Mouse (Mus musculus) left cerebral cortex, adult 2 months (tissue): ENCODE data around the gene Sin3b. TPM values are rescaled to one million over a fixed set of nuclear protein-coding genes. Genes with fewer than 3 reads are reported as not detected.
"Not testable (repeated sequence)": the region's sequence is repeated elsewhere in the genome, so short reads cannot be mapped to it uniquely, and the experiment has no call there.

Experiments
- DNase-seq, 2 experiments: peaks; one replicate each; pipeline ENCODE4 v3.0.0; 2021 to 2022; ENCODE audit warnings: low spot score in 2 of 2, mixed read lengths in 1 of 2; ENCODE audit errors: extremely low spot score in 1 of 2
- H3K27ac ChIP-seq: fragments of 200-600 bp; 2 replicates; pipeline ENCODE4 v1.8.1; 2022
- H3K4me3 ChIP-seq: fragments of 200-600 bp; 2 replicates; pipeline ENCODE4 v1.8.1; 2022
- CTCF ChIP-seq: fragments of 200-600 bp; IDR thresholded peaks from 2 replicates; pipeline ENCODE4 v1.8.1; 2022; ENCODE audit warnings: antibody characterized with exemption, mild to moderate bottlenecking, moderate library complexity
- intact Hi-C: fragments of 180-260 bp; cut with DNase I; formaldehyde crosslinking; loops from one replicate; pipeline ENCODE4 v1.15.1; 2025
- long read RNA-seq, 2 experiments: library from polyadenylated mRNA; stranded (forward); transcript quantifications; one replicate each; pipeline ENCODE4 v2.0.0; 2021; ENCODE audit warnings: borderline mapping rate in 2 of 2
- total RNA-seq, 2 experiments: library from RNA; stranded (reverse); gene quantifications; 2 replicates each; pipeline ENCODE4 v1.2.3; 2021

Gene Sin3b
- total RNA-seq, result 100 to 1,000 TPM; 148 to 162 TPM
- long read RNA-seq, experiment 1, full-length matches to known transcripts, result 61 of 85 reads
- long read RNA-seq, experiment 1, partial matches to known transcripts, result 16 of 85 reads
- long read RNA-seq, experiment 1, other reads (novel, unspliced or antisense), result 8 of 85 reads
- long read RNA-seq, experiment 2, full-length matches to known transcripts, result 40 of 53 reads
- long read RNA-seq, experiment 2, partial matches to known transcripts, result 8 of 53 reads
- long read RNA-seq, experiment 2, other reads (novel, unspliced or antisense), result 5 of 53 reads

DNA sequence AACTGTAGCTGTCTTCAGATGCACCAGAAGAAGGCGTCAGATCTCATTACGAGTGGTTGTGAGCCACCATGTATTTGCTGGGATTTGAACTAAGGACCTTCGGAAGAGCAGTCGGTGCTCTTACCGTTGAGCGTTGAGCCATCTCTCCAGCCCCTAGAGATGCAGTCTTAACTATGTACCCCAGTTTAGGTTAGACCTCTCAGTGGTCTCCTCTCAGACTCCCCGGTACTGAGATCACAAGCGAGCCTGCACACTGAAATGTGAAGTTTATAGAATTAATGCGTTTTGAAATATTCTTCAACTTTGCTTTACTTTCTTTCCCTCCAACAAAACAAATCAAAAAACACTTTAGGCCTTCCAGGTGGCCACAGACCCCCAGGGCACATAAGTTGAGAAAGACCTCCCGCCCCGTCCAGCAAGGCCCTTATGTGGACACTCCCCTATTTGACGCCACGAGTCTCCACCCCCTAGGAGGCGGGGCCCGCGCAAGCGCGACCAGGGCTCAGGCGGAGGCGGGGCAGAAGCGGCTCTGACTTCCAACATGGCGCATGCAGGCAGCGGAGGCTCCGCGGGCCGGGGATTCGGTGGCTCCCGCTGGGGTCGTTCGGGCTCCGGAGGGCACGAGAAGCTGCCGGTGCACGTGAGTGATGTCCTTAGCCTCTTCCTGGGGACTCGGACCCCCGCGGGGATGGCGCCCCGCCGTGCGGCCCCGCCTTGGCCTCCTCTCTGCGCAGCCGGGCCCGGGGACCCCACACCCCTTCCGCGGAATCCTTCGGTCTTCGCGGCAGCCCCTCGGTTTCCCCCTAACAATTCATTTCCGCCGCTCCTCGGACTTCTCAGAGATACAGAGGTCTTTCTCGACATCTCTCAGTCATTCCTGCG, at the start of gene Sin3b:
Gene Sin3b, plus strand, starts transcription at position 517 of the 882 bp plus-strand sequence.
- DNase-seq, result peak; percentile 93 to 94
- Histone ChIP-seq H3K27ac (peak within 1 kb of the TSS; percentile 88), H3K4me3 (peak within 1 kb of the TSS; percentile 89)
- no peak for TF ChIP-seq CTCF
- intact Hi-C loops, result no loop called here

GRCm38 (mm10) chr8:72674184-72674583, 48.9 kb upstream of the Sin3b start:
- H3K4me3 ChIP-seq, result no peak overlapping the region
- no peak overlapping the region for H3K27ac ChIP-seq
- intact Hi-C loops, result no loop called here
- TF ChIP-seq CTCF, result peak; percentile 27
- DNase-seq, result no peak

- no peak for TF ChIP-seq CTCF
- intact Hi-C loops, result no loop called here
- DNase-seq, result no peak
These were observed 46.6 kb upstream of the Sin3b start for GRCm38 (mm10) chr8:72676436-72676835.

DNA sequence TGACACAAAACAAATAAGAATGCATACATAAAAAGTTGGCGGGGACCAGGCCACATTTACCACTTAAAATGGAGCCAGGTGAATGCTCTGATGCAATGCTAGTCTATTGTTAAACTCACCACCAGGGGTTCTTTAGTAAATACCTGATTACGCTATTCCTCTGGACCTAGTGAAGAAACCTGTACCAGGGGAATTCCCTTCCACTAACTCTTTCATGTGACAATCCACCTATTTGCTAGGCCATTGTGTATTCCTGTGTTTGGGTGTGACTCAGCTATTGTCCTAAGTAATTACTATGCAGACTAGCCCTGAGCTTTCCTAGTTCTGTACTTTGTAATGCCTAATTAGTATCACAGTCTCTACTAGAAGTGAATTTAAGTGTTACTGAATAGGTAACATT, 46.2 kb upstream of the Sin3b start:
- H3K27ac ChIP-seq, DNase-seq, intact Hi-C loops: not testable (repeated sequence)

More at GRCm38 (mm10) chr8:72676436-72676835, 46.6 kb upstream of the Sin3b start:
- no peak overlapping the region for H3K4me3 ChIP-seq
- no peak overlapping the region for H3K27ac ChIP-seq

GRCm38 (mm10) chr8:72677331-72677730, 45.8 kb upstream of the Sin3b start:
- Histone ChIP-seq H3K4me3 (no peak overlapping the region), H3K27ac (no peak overlapping the region)
- DNase-seq, result no peak
- no peak for TF ChIP-seq CTCF
- intact Hi-C loops, result no loop called here

More for the DNA sequence above, 46.2 kb upstream of the Sin3b start:
- not testable (repeated sequence) for H3K4me3 ChIP-seq

DNA sequence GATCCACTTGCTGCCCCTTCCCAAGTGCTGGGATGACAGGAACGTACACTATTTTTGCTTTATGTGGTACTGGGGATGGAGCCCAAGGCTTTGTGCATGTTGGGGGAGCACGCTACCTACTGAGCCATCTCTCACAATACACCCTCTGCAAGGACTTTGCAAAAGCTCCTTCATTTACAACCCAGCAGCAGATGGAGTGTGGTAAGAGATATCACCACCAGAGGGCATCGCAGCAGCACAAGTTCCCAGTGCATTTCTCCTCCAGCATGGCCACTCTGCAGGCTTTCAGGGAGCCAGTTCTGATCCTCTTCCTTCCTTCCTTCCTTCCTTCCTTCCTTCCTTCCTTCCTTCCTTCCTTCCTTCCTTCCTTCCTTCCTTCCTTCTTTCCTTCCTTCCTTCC, 43.0 kb upstream of the Sin3b start:
- Histone ChIP-seq H3K27ac (no peak overlapping the region), H3K4me3 (no peak overlapping the region)
- TF ChIP-seq CTCF, result peak; percentile 74
- intact Hi-C loops, result loop anchor here (2.0 kb wide), 1 partner anchor 65 kb away; no protein-coding TSS in a partner anchor
- DNase-seq, result peak; percentile 70 to 75

DNA sequence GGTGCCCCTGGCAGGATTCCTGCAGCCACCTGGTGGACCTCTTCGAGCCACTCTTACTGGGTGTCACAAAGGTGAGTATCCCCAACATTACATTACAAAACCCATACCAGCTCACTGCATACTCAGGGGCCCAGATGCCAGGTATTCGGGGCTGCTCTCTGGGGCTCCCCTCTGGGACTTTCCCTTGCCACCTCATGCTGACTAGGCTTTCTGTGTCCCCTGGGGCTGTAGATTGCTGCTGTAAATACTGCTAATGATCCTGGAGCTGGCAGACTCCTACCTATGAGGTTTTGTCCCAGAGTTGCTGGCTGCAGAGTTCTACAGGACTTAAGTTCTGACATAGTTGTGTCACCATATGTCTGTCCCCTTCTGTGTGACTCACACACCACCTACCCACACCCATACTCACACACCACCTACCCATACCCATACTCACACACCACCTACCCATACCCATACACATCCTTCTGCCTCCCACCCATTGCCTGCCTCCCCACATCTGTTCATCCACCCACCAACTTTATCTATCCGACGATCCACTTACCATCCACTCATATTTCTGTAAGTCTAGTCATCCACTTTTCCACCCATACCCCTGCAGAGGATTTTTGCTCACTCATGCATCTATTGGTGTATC, 40.9 kb upstream of the Sin3b start:
- intact Hi-C loops, result no loop called here

GRCm38 (mm10) chr8:72683010-72683521, 40.0 kb upstream of the Sin3b start:
- no peak for TF ChIP-seq CTCF
- no peak for DNase-seq
- peak overlapping the region; percentile 24; the same call in 1 of the 2 replicates for H3K27ac ChIP-seq
- no peak overlapping the region for H3K4me3 ChIP-seq
- intact Hi-C loops, result no loop called here

More for the DNA sequence above, 40.9 kb upstream of the Sin3b start:
- DNase-seq, result peak; percentile 14 to 42
- H3K27ac ChIP-seq, result no peak overlapping the region
- H3K4me3 ChIP-seq, result no peak overlapping the region
- TF ChIP-seq CTCF, result no peak

- intact Hi-C loops, DNase-seq, H3K4me3 ChIP-seq: not testable (repeated sequence)
- peak overlapping the region; percentile 24; the same call in 1 of the 2 replicates for H3K27ac ChIP-seq
These were observed 39.4 kb upstream of the Sin3b start for GRCm38 (mm10) chr8:72683572-72684099.

DNA sequence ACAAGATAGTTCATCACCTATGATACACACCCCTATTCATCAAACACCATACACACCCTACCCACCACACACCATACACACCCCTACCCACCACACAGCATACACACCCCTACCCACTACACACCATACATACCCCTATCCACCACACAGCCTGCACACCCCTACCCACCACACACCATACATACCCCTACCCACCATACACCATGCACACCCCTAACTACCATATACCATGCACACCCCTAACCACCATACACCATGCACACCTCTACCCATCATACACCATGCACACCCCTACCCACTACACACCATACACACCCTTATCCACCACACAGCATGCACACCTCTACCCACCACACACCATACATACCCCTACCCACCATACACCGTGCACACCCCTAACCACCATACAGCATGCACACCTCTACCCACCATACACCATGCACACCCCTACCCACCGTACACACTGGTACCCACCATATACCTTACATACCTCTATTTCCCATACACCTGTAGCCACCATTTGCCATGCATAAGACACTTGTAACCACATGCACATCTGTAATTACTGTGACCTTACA, 24.6 kb upstream of the Sin3b start:
- H3K27ac ChIP-seq, result no peak overlapping the region
- intact Hi-C loops, result no loop called here
- no peak for TF ChIP-seq CTCF
- H3K4me3 ChIP-seq, result no peak overlapping the region
- DNase-seq, result no peak

GRCm38 (mm10) chr8:72712569-72712968, 10.5 kb upstream of the Sin3b start:
- intact Hi-C loops, result no loop called here
- Histone ChIP-seq H3K4me3 (no peak overlapping the region), H3K27ac (no peak overlapping the region)
- no peak for DNase-seq
- no peak for TF ChIP-seq CTCF
